8 mouse cellular contexts compared by ENCODE assay signal in genomic region chr11:98954801-98955706, GRCm38 (mm10). TPM values are rescaled to one million over a fixed set of nuclear protein-coding genes. Genes with fewer than 3 reads are reported as not detected.
DNase-seq lines count a peak whose midpoint lies in the region; ATAC-seq and TF ChIP-seq lines count a peak whose summit lies in the region.

No protein-coding gene starts in this region.

- H3K27me3 ChIP-seq in lung, embryonic 14.5 days (ENCODE audit: insufficient read depth, low read length), result no peaks in the 10 kb centered on the region
- no peaks in the 10 kb centered on the region for H3K27me3 ChIP-seq in embryonic facial prominence, embryonic 12.5 days
- H3K27me3 ChIP-seq in intestine, embryonic 14.5 days (replicated peaks; ENCODE audit: control insufficient read depth, insufficient read depth, low read length), result no peaks in the 10 kb centered on the region
- 0 out of 2 replicates have a peak, but pooled peaks cover 4% of the 10 kb centered on the region for H3K27me3 ChIP-seq in midbrain, embryonic 13.5 days

- H3K27ac ChIP-seq in lung, embryonic 14.5 days (ENCODE audit: low read depth), result peak overlapping the region; percentile 77
- peak overlapping the region; percentile 81 for H3K27ac ChIP-seq in embryonic facial prominence, embryonic 12.5 days
- peak overlapping the region; percentile 83 for H3K27ac ChIP-seq in intestine, embryonic 14.5 days (ENCODE audit: low read depth)
- peak overlapping the region; percentile 70 for H3K27ac ChIP-seq in midbrain, embryonic 13.5 days

- H3K9me3 ChIP-seq in lung, embryonic 14.5 days (ENCODE audit: low read depth, low read length), result no peaks in the 10 kb centered on the region
- H3K9me3 ChIP-seq in embryonic facial prominence, embryonic 12.5 days, result no peaks in the 10 kb centered on the region
- no peaks in the 10 kb centered on the region for H3K9me3 ChIP-seq in intestine, embryonic 14.5 days (ENCODE audit: control insufficient read depth, low read length)
- H3K9me3 ChIP-seq in midbrain, embryonic 13.5 days, result no peaks in the 10 kb centered on the region

- intact Hi-C loops in left cerebral cortex, postnatal 14 days (cut with DNase I), result no loop called here

- peak overlapping the region; percentile 10; the same call in 1 of the 2 replicates for H3K4me3 ChIP-seq in lung, embryonic 14.5 days (ENCODE audit: low read depth, low read length)
- H3K4me3 ChIP-seq in lung, adult 2 months (replicated peaks; ENCODE audit: extremely low read depth, low read depth, low read length), result no peak overlapping the region
- H3K4me3 ChIP-seq in embryonic facial prominence, embryonic 12.5 days, result no peak overlapping the region
- H3K4me3 ChIP-seq in intestine, embryonic 14.5 days (ENCODE audit: low read depth, low read length), result no peak overlapping the region
- H3K4me3 ChIP-seq in midbrain, embryonic 13.5 days (replicated peaks), result no peak overlapping the region

- no peak for TF ChIP-seq POLR2A in lung, adult 2 months (IDR thresholded peaks at IDR 0.05; ENCODE audit: borderline replicate concordance, extremely low read depth, low read depth, low read length)

- peaks cover 34% of the 10 kb centered on the region for H3K36me3 ChIP-seq in lung, embryonic 14.5 days (ENCODE audit: insufficient read depth)
- peaks cover 38% of the 10 kb centered on the region for H3K36me3 ChIP-seq in embryonic facial prominence, embryonic 12.5 days
- H3K36me3 ChIP-seq in intestine, embryonic 14.5 days (ENCODE audit: control insufficient read depth, insufficient read depth, low read length), result peaks cover 25% of the 10 kb centered on the region
- H3K36me3 ChIP-seq in midbrain, embryonic 13.5 days, result no peaks in the 10 kb centered on the region

- TF ChIP-seq CTCF in lung, embryonic 14.5 days (IDR thresholded peaks at IDR 0.05; ENCODE audit: low read depth), result no peak
- no peak for TF ChIP-seq CTCF in lung, adult 2 months (IDR thresholded peaks at IDR 0.05; ENCODE audit: insufficient read depth, low read length)

- 0 out of 2 replicates have a peak overlapping the region, but pooled peaks have one; percentile 3 for H3K9ac ChIP-seq in lung, embryonic 14.5 days
- H3K9ac ChIP-seq in embryonic facial prominence, embryonic 12.5 days, result peak overlapping the region; percentile 20; the same call in 1 of the 2 replicates
- H3K9ac ChIP-seq in intestine, embryonic 14.5 days (ENCODE audit: low read length), result no peak overlapping the region
- H3K9ac ChIP-seq in midbrain, embryonic 13.5 days (replicated peaks), result 0 out of 2 replicates have a peak overlapping the region, but pooled peaks have one; percentile 30

- peak; percentile 44 for ATAC-seq in lung, embryonic 14.5 days (ENCODE audit: insufficient read depth)
- ATAC-seq in embryonic facial prominence, embryonic 12.5 days (ENCODE audit: insufficient number of reproducible peaks, insufficient read depth, low FRiP score, low TSS enrichment), result no peak
- ATAC-seq in intestine, embryonic 14.5 days (replicated peaks; ENCODE audit: low FRiP score, low TSS enrichment, low read depth), result peak; percentile 22
- peak; percentile 19; the same call in 1 of the 2 replicates for ATAC-seq in midbrain, embryonic 13.5 days

- DNase-seq in lung, embryonic 14.5 days, result peak; percentile 68
- no peak for DNase-seq in lung, adult 2 months
- DNase-seq in intestine, embryonic 14.5 days (ENCODE audit: low spot score), result peak; percentile 61
- DNase-seq in left cerebral cortex, postnatal 14 days (ENCODE audit: low spot score in 2 of 2), result no peak
- DNase-seq in cerebellum, adult 11 months, result no peak
- no peak for DNase-seq in layer of hippocampus, adult 8-10 months (ENCODE audit: low spot score in 2 of 2)

- H3K4me1 ChIP-seq in lung, embryonic 14.5 days (ENCODE audit: insufficient read depth), result peaks cover 47% of the 10 kb centered on the region
- peaks cover 44% of the 10 kb centered on the region for H3K4me1 ChIP-seq in lung, adult 2 months (ENCODE audit: control insufficient read depth, insufficient read depth, low read length)
- peaks cover 64% of the 10 kb centered on the region for H3K4me1 ChIP-seq in embryonic facial prominence, embryonic 12.5 days
- peaks cover 53% of the 10 kb centered on the region for H3K4me1 ChIP-seq in intestine, embryonic 14.5 days (replicated peaks; ENCODE audit: control insufficient read depth, insufficient read depth, low read length)
- H3K4me1 ChIP-seq in midbrain, embryonic 13.5 days (replicated peaks), result peaks cover 46% of the 10 kb centered on the region

- WGBS in lung, embryonic 14.5 days, result 14% methylated on average over 16 of the region's 17 CpGs
- WGBS in lung, adult 2 months, result 23% methylated on average over 17 of the region's 17 CpGs
- 19% methylated on average over 17 of the region's 17 CpGs for WGBS in embryonic facial prominence, embryonic 12.5 days
- WGBS in intestine, embryonic 14.5 days, result 14% methylated on average over 15 of the region's 17 CpGs
- WGBS in midbrain, embryonic 13.5 days, result 16% methylated on average over 15 of the region's 17 CpGs

- peak overlapping the region; percentile 43 for H3K4me2 ChIP-seq in lung, embryonic 14.5 days
- peak overlapping the region; percentile 32; the same call in 1 of the 2 replicates for H3K4me2 ChIP-seq in embryonic facial prominence, embryonic 12.5 days (replicated peaks)
- peak overlapping the region; percentile 40 for H3K4me2 ChIP-seq in intestine, embryonic 14.5 days (ENCODE audit: low read length)
- peak overlapping the region; percentile 39 for H3K4me2 ChIP-seq in midbrain, embryonic 13.5 days (replicated peaks)

RNA-seq across cellular contexts. Expression of gene Rara, which starts 27.4 kb away (rescaled TPM):
- polyA plus RNA-seq in lung, embryonic 14.5 days (2014; fragmentation: Nextera tagmentation; extraction: Ambion mirVana), result 43.2 and 45.3 TPM in 2 replicates
- 59.0 and 62.2 TPM in 2 replicates for polyA plus RNA-seq in lung, adult 2 months (2012; rRNA removed)
- 48.8 and 49.2 TPM in 2 replicates for polyA plus RNA-seq in embryonic facial prominence, embryonic 12.5 days (2016; fragmentation: Nextera tagmentation; extraction: Ambion mirVana)
- 42.4 and 43.6 TPM in 2 replicates for polyA plus RNA-seq in intestine, embryonic 14.5 days (2014; fragmentation: Nextera tagmentation; extraction: Ambion mirVana)
- 7.5 and 9.1 TPM in 2 replicates for polyA plus RNA-seq in midbrain, embryonic 13.5 days (2015; fragmentation: Nextera tagmentation; extraction: Ambion mirVana)
- 10 to 100 TPM; 14.6 to 15.1 TPM for total RNA-seq in left cerebral cortex, postnatal 14 days (2021)
- total RNA-seq in layer of hippocampus, adult 8-10 months (2022), result 10 to 100 TPM; 17.3 to 20.2 (median 19.4) TPM

RNA-seq across cellular contexts. Expression of gene Gjd3, which starts 27.8 kb away (rescaled TPM):
- polyA plus RNA-seq in lung, embryonic 14.5 days (2014; fragmentation: Nextera tagmentation; extraction: Ambion mirVana), result 0.31 TPM in 1 of 2 replicates, not detected in the other
- 0.29 and 0.40 TPM in 2 replicates for polyA plus RNA-seq in lung, adult 2 months (2012; rRNA removed)
- 0.73 and 1.4 TPM in 2 replicates for polyA plus RNA-seq in embryonic facial prominence, embryonic 12.5 days (2016; fragmentation: Nextera tagmentation; extraction: Ambion mirVana)
- 0.22 TPM in 1 of 2 replicates, not detected in the other for polyA plus RNA-seq in intestine, embryonic 14.5 days (2014; fragmentation: Nextera tagmentation; extraction: Ambion mirVana)
- 0.58 and 0.99 TPM in 2 replicates for polyA plus RNA-seq in midbrain, embryonic 13.5 days (2015; fragmentation: Nextera tagmentation; extraction: Ambion mirVana)
- total RNA-seq in left cerebral cortex, postnatal 14 days (2021), result 1 to 10 TPM; 2.8 to 3.1 TPM
- 1 to 10 TPM in 2 of 4 experiments, not detected in 2; 1.4 to 1.6 TPM for total RNA-seq in layer of hippocampus, adult 8-10 months (2022)

RNA-seq across cellular contexts. Expression of gene Cdc6, which starts 47.5 kb away (rescaled TPM):
- polyA plus RNA-seq in lung, embryonic 14.5 days (2014; fragmentation: Nextera tagmentation; extraction: Ambion mirVana), result 47.0 and 48.1 TPM in 2 replicates
- 0.16 and 0.25 TPM in 2 replicates for polyA plus RNA-seq in lung, adult 2 months (2012; rRNA removed)
- polyA plus RNA-seq in embryonic facial prominence, embryonic 12.5 days (2016; fragmentation: Nextera tagmentation; extraction: Ambion mirVana), result 33.1 and 34.7 TPM in 2 replicates
- polyA plus RNA-seq in intestine, embryonic 14.5 days (2014; fragmentation: Nextera tagmentation; extraction: Ambion mirVana), result 32.5 and 32.9 TPM in 2 replicates
- polyA plus RNA-seq in midbrain, embryonic 13.5 days (2015; fragmentation: Nextera tagmentation; extraction: Ambion mirVana), result 10.6 and 11.3 TPM in 2 replicates
- under 1 TPM; 0.47 to 0.57 TPM for total RNA-seq in left cerebral cortex, postnatal 14 days (2021)
- total RNA-seq in layer of hippocampus, adult 8-10 months (2022), result 1 to 10 TPM in 1 of 4 experiments, under 1 TPM in 3; 0.36 to 1.2 (median 0.44) TPM

Comparison
In these comparisons a context has a peak if more than half of its experiments do, and no peak if none do; other contexts are left out.
1. DNase-seq: peak in lung, embryonic 14.5 days (single experiment) and intestine, embryonic 14.5 days (single experiment); none in lung, adult 2 months (single experiment), left cerebral cortex, postnatal 14 days (0 of 2), cerebellum, adult 11 months (single experiment) and layer of hippocampus, adult 8-10 months (0 of 2).
2. Peak in every context shown above with its lines, with median percentiles within 50 percentile points of each other: H3K27ac ChIP-seq and H3K4me2 ChIP-seq.